Mouse (Mus musculus) cortical plate, adult 2 months (tissue): ENCODE results near the gene Adipoq. TPM values are rescaled to one million over a fixed set of nuclear protein-coding genes. Genes with fewer than 3 reads are reported as not detected.

Source experiments
- H3K27ac ChIP-seq: fragments of 200-500 bp; 2 replicates; pipeline ENCODE4 v1.5.1; 2012; ENCODE audit warnings: low read length, control low read depth, inconsistent platforms; ENCODE audit not compliant: insufficient read depth
- H3K4me1 ChIP-seq: fragments of 200-500 bp; 2 replicates; pipeline ENCODE4 v1.6.1; 2011; ENCODE audit warnings: low read length; ENCODE audit not compliant: control insufficient read depth, insufficient read depth
- H3K4me3 ChIP-seq: fragments of 200-500 bp; 2 replicates; pipeline ENCODE4 v1.5.1; 2011; ENCODE audit warnings: mild to moderate bottlenecking, low read length, control low read depth; ENCODE audit not compliant: insufficient read depth
- CTCF ChIP-seq: fragments of 200-500 bp; IDR thresholded peaks from 2 replicates; pipeline ENCODE4 v1.5.1; 2011; ENCODE audit warnings: mild to moderate bottlenecking, control low read depth, low read length; ENCODE audit not compliant: insufficient read depth; ENCODE audit errors: extremely low read depth
- POLR2A ChIP-seq: fragments of 200-500 bp; IDR thresholded peaks from 2 replicates; pipeline ENCODE4 v1.6.1; 2011; ENCODE audit warnings: mild to moderate bottlenecking, low read length, control low read depth; ENCODE audit not compliant: insufficient read depth; ENCODE audit errors: extremely low read depth
- polyA plus RNA-seq: library from polyadenylated mRNA; depleted of rRNA; stranded (reverse); fragments of >200 nt; gene quantifications from 2 replicates; pipeline ENCODE4 v1.2.3, GENCODE M21; 2012

The Adipoq gene
- polyA plus RNA-seq, 1 experiment: 0.15 TPM

DNA sequence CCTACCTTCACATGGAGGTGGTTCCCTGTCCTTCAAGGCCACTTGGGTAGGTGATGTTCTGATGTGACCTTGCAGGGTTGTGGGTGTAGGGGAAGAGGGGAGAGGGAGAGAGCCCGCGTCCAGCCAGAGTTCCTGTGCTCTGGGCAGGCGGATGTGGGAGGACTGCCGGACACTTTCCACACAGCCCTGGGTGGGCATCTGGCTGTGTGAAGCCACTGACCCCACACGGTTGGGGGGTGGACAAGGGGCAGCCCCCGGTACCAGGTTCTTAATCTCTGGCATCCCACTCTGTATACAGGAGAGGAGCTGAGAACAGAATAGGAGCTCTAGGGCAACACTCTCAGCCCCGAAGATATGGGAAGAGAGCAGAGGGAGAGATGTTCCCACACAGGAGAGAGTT, 12.0 kb downstream of the Adipoq start:
- Histone ChIP-seq H3K4me1 (no peaks in the 10 kb centered on the region), H3K4me3 (no peak overlapping the region), H3K27ac (no peak overlapping the region)
- TF ChIP-seq POLR2A (no peak), CTCF (no peak)

DNA sequence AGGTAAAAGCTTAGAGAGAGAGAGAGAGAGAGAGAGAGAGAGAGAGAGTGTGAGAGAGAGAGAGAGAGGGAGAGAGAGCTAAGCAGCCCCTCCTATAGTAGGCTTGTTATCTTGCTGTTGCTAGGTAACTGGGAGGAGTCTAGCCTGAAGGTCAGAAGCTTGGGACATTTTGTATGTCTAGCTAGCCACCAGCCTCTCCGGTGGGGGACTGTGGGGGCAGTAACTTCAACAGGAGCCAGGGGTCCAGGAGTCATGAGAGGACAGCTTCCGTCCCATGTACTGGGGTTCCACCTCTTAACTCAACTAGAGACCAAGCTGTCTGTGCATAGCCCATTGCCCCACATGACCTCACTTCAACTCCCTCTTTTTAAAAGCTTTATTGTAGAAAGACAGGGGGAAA, 12.6 kb downstream of the Adipoq start:
- Histone ChIP-seq H3K4me3 (no peak overlapping the region), H3K27ac (no peak overlapping the region), H3K4me1 (no peaks in the 10 kb centered on the region)
- TF ChIP-seq POLR2A (no peak), CTCF (no peak)

DNA sequence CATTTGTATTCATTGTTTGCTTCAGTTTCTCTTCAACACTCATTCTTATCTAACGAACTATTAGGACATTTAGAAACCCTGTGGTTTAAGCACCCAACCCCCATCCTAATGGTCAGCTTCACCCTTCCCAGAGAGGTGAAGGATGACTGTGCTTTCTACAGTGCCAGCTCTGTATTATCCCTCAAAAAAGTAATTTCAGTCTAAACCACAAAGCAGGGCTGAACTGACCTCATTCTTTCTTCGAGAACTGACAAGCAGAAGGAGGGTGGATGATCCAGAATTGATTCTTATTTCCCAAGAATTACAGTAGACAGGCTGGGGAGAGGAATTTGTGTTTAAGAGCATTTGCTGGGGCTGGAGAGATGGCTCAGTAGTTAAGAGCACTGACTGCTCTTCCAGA, 13.4 kb downstream of the Adipoq start:
- TF ChIP-seq CTCF: no peak
- no peak for TF ChIP-seq POLR2A
- Histone ChIP-seq H3K4me1 (no peaks in the 10 kb centered on the region), H3K27ac (no peak overlapping the region), H3K4me3 (no peak overlapping the region)

DNA sequence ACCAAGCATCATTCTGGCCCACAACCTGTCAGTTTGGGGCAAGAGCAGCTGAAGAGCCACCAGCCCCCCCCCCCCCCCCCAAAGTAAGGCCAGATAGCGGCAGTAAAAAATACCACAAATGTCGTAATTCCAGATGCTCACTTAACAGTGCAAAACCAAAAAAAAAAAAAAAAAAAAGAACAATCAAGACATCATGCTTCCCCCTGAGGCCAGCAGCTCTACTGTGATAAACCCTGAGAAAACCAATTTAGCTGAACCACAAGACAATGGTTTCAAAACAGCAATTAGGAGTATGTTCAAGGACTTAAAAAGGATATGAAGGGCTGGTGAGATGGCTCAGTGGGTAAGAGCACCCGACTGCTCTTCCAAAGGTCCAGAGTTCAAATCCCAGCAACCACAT, 15.8 kb downstream of the Adipoq start:
- H3K4me3 ChIP-seq: no peak overlapping the region
- H3K27ac ChIP-seq: no peak overlapping the region
- TF ChIP-seq POLR2A (no peak), CTCF (no peak)
- H3K4me1 ChIP-seq: no peaks in the 10 kb centered on the region

DNA sequence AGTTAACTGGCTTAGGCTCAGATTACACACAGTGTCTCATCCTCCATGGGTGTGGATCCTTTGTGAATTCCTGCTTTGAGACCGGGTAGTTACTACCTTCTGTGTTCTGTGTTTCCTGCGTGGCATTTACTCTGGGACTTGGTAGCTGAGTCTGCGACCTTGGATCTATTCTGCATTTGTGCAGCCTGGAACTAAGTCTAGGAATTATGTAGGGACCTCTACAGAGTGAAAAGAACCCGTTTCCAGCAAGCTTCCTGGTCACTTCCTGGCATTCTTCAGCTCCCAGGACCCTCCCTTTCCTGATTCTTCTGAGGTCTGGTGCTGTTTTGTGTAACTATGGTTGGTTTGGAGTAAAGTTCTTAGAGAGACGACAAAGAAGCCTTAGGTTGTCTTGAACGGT, 18.1 kb downstream of the Adipoq start:
- Histone ChIP-seq H3K4me1 (no peaks in the 10 kb centered on the region), H3K27ac (peak overlapping the region; percentile 81), H3K4me3 (no peak overlapping the region)
- no peak for TF ChIP-seq CTCF

DNA sequence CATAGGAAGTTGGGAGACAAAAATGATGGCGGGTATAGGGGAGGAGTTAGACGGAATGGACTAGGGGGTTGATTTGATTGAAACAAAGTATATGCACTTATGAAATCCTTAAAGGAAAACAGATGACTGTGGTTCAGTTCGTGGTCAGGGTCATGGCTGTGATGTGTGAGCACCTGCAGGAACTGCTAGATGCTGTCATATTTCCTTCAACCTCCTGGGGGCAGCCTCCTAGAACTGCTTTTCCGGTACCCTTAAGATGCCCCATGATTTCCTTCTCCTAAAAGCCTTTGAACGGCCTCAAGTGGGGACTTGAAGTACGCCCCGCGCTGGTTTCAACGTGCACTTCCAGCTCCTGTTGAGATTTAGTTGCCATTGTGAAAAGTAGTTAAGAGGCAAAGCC, 19.1 kb downstream of the Adipoq start:
- H3K4me3 ChIP-seq: no peak overlapping the region
- 0 out of 2 replicates have a peak overlapping the region, but pooled peaks have one; percentile 81 for H3K27ac ChIP-seq
- TF ChIP-seq CTCF (no peak), POLR2A (no peak)
- no peaks in the 10 kb centered on the region for H3K4me1 ChIP-seq

DNA sequence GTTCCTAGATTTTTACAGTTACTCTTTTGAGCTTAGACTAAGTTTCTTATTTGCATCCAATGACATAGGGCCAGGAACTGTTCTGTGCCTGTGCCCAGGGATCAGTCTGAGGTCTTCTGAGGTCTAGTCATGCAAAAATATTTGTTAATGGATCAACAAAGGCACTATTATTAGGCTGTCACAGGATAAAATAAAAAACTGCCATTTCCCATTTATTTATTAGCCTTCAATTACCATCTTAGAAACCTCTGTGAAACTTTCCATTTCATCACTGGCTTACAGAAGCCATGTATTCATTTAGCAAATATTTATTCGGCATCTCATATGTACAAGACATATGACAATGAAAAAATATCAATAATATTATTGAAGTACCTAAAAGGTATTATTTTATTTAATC, 20.3 kb downstream of the Adipoq start:
- Histone ChIP-seq H3K27ac (no peak overlapping the region), H3K4me3 (no peak overlapping the region), H3K4me1 (no peaks in the 10 kb centered on the region)
- TF ChIP-seq POLR2A (no peak), CTCF (no peak)

DNA sequence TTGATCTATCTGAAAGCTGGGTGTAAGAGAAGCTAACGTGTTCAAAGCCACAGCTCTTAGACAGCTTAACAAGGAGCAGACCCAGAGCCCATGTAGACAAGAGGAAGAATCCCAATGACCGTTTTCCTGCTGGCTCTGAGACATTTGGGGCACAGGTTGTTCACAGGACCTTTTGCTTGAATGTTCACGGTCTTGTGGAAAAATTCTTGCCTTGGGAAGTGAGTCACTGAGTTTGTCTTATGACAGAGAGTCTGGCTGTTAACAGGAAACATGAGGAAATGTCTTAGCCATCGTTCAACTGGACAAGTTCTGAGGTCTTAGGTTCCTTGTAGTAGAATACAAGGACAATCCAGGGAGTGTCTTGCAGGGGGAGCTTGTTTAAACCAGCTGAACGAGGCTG, 20.7 kb downstream of the Adipoq start:
- Histone ChIP-seq H3K4me3 (no peak overlapping the region), H3K27ac (peak overlapping the region; percentile 65; the same call in 1 of the 2 replicates), H3K4me1 (no peaks in the 10 kb centered on the region)
- TF ChIP-seq POLR2A: no peak
- no peak for TF ChIP-seq CTCF

DNA sequence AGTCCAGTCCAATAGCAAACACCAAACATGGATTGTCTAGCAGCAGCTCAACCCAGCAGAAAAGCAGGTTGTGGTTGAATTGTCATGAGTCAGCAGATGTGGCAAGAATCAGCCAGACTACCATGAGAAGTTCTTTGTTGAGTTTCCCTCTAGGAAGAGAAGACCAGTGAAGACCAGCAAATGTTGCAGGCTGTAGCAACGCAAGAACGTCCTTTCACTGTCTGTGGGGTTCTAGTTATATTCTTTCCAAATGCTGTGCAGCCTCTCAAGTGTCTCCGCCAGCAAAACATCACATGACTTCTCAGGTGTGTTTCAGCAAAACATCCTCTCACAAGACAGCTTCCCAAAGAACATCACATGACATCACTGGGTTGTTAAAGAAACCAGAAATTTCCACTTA, 24.5 kb downstream of the Adipoq start:
- H3K27ac ChIP-seq: no peak overlapping the region
- no peak overlapping the region for H3K4me3 ChIP-seq
- no peaks in the 10 kb centered on the region for H3K4me1 ChIP-seq
- TF ChIP-seq POLR2A: no peak
- no peak for TF ChIP-seq CTCF

DNA sequence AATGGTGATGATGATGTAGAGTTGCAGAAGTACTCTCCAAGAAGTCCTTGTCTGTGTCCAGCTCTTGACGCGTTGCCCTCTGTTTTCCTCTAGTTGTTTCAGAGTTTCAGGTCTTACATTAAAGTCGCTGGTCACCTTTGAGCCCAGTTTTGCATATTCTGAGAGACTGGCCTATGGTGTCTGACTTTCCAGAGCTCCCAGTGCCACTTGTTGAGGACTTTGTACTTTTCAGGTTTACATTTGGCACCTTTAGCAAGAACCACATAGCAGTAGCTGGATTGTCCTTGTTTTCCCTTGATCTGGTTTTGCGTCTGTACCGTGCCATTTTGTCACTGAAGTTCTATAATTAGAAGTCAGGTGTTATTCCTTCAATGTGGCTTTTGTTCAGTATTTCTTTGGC, 27.6 kb downstream of the Adipoq start:
- H3K4me1 ChIP-seq: no peaks in the 10 kb centered on the region
- TF ChIP-seq CTCF: no peak
- no peak for TF ChIP-seq POLR2A
- H3K27ac ChIP-seq: no peak overlapping the region
- no peak overlapping the region for H3K4me3 ChIP-seq

DNA sequence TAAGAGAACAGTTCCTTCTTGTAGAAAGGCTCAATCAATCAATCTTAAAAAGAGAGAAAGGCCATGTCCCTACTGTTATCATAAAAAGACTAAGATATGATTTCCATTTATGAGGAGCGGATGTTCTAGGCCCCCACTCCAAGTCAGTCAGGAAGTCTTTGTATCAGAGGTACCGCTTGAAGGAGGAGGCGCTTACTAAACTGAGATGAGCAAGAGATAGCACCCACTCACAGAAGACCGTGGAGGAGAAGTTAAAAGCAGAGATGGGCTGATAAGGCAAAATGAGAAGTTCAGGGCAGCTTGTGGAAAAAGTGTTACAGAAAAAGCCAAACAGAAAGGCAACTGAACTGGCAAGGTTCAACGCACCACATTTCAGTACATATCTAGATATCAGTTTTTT, 28.5 kb downstream of the Adipoq start:
- Histone ChIP-seq H3K27ac (no peak overlapping the region), H3K4me1 (no peaks in the 10 kb centered on the region), H3K4me3 (no peak overlapping the region)
- TF ChIP-seq POLR2A: no peak
- no peak for TF ChIP-seq CTCF
